Mouse (Mus musculus) stomach, postnatal 0 days (tissue): ENCODE data around the gene Tmco1. TPM values are rescaled to one million over a fixed set of nuclear protein-coding genes. Genes with fewer than 3 reads are reported as not detected.

Source experiments
- ATAC-seq: fragments of 200-750 bp; cut with Nextera tagmentation; 2 replicates; pipeline ENCODE4 v1.8.0; 2017; ENCODE audit not compliant: low FRiP score, low TSS enrichment
- DNase-seq: peaks from one replicate; pipeline ENCODE4 v3.0.0-alpha.2; 2016; ENCODE audit warnings: low spot score
- H3K27ac ChIP-seq: fragments of 300-500 bp; sonication (generic); replicated peaks from 2 replicates; pipeline ENCODE4 v1.5.1; 2014; ENCODE audit warnings: mild to moderate bottlenecking, control low read depth
- H3K27me3 ChIP-seq: fragments of 300-500 bp; sonication (generic); 2 replicates; pipeline ENCODE4 v1.6.1; 2014; ENCODE audit warnings: low read length; ENCODE audit not compliant: control insufficient read depth, insufficient read depth
- H3K36me3 ChIP-seq: fragments of 300-500 bp; sonication (generic); 2 replicates; pipeline ENCODE4 v1.6.1; 2014; ENCODE audit warnings: low read length, mixed read lengths; ENCODE audit not compliant: control insufficient read depth, insufficient read depth
- H3K4me1 ChIP-seq: fragments of 300-500 bp; sonication (generic); replicated peaks from 2 replicates; pipeline ENCODE4 v1.6.1; 2014; ENCODE audit warnings: antibody characterized with exemption; ENCODE audit not compliant: control insufficient read depth, insufficient read depth
- H3K4me2 ChIP-seq: fragments of 300-500 bp; sonication (generic); replicated peaks from 2 replicates; pipeline ENCODE4 v1.6.1; 2014; ENCODE audit warnings: low read depth, mild to moderate bottlenecking, control low read depth, moderate library complexity
- H3K4me3 ChIP-seq: fragments of 300-500 bp; sonication (generic); 2 replicates; pipeline ENCODE4 v1.5.1; 2014; ENCODE audit warnings: low read depth, low read length, control low read depth
- H3K9ac ChIP-seq: fragments of 300-500 bp; sonication (generic); 2 replicates; pipeline ENCODE4 v1.6.1; 2014; ENCODE audit warnings: mild to moderate bottlenecking, low read length, control low read depth, mixed read lengths
- H3K9me3 ChIP-seq: fragments of 300-500 bp; sonication (generic); 2 replicates; pipeline ENCODE4 v1.6.1; 2016; ENCODE audit warnings: low read length; ENCODE audit not compliant: control insufficient read depth
- CTCF ChIP-seq: IDR thresholded peaks from 2 replicates; pipeline ENCODE4 v1.5.1; 2016; ENCODE audit warnings: antibody characterized with exemption, low read depth, mild to moderate bottlenecking, moderate library complexity
- EP300 ChIP-seq: optimal IDR thresholded peaks from 2 replicates; pipeline ENCODE3; 2016; ENCODE audit warnings: antibody characterized with exemption
- WGBS: fragments of 180-500 bp; shearing (Covaris S2); extraction: QIAGEN DNeasy Blood & Tissue Kit; methylation state at CpG from one replicate; pipeline ENCODE4 v1.1.7; 2014; 5-methylcytosine and 5-hydroxymethylcytosine counted together
- microRNA-seq: library from miRNA; unstranded; fragments of <30 nt; microRNA quantifications from one replicate; pipeline ENCODE4, GENCODE M21; 2016
- polyA plus RNA-seq: library from polyadenylated mRNA; unstranded; fragments of >200 nt; fragmentation: Nextera tagmentation; extraction: Ambion mirVana; gene quantifications from 2 replicates; pipeline ENCODE4 v1.2.1, GENCODE M21; 2015

Gene Tmco1
- polyA plus RNA-seq, 1 experiment from 2014 or later = 77.2 TPM

DNA sequence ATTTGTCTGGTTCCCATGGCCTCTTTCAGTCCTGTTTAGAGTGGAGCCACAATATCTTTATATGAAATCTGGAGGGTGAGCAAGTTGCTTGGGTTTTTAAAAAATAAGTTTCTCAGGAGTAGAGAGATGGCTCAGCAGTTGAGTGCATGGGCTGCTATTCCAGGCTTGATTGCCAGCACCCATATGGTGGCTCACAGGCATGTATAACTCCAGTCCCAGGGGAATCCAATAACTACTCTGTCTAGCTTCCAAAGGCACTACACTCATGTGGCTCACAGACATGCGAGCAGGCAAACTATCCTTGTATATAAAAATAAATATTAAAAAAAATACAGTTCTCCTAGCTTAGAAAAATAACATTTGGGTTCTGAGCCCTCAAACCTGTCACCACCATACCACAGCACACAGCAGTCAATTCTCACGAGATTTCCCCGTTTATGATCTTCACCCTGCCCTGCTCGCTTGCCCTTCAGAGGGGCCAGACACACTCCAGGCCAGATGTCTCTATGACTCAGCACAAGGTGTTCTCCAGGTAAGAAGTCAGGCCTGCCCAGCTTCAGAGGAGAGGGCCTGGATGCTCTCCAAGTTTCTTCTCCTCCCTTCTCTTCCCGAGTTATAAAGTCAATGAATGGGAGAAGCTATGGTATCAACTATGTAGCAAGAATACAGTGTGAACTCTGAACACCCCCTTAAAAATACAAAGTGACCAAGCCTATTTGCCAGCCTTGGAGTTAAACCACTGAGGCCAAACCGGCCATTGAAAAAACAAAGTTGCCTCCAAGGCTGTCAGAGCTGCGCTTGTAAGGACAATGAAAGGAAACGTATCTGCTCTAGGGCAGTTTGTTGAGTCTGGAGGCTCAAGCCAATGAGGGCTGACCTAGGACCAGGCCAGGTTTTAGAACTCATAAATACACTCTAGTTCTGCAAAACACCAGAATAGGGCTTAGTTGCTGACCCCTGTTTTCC, 73.2 kb downstream of the Tmco1 start:
- peak; percentile 70 for DNase-seq
- no peaks in the 10 kb centered on the region for H3K9me3 ChIP-seq
- WGBS = 44% methylated on average over 8 of the region's 8 CpGs
- no peaks in the 10 kb centered on the region for H3K27me3 ChIP-seq
- H3K4me2 ChIP-seq = no peak overlapping the region
- H3K27ac ChIP-seq = peak overlapping the region; percentile 86
- H3K4me3 ChIP-seq = no peak overlapping the region
- TF ChIP-seq CTCF (no peak), EP300 (no peak)
- H3K9ac ChIP-seq = 0 out of 2 replicates have a peak overlapping the region, but pooled peaks have one; percentile 13
- peak; percentile 72 for ATAC-seq
- 0 out of 2 replicates have a peak, but pooled peaks cover 3% of the 10 kb centered on the region for H3K36me3 ChIP-seq
- peaks cover 5% of the 10 kb centered on the region; the same call in 1 of the 2 replicates for H3K4me1 ChIP-seq

DNA sequence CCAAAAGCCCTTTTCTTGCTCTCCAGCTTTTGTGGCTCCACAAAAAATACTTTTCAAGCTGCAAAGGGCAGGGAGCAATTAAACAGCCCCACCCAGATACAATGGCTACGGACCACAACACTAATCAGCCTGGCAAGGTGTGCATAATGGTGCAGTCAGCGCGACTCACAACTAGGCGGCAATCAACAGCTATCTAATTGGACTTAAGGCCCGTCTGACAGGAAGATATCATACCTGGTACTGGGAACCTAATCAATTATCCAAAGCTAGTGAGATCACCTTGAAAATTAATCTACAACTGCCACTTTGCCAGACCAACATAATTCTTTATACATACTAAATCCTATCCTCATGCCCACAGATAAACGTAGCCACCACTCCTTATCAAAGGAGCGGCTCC, 74.1 kb downstream of the Tmco1 start:
- Histone ChIP-seq H3K4me1 (peaks cover 5% of the 10 kb centered on the region; the same call in 1 of the 2 replicates), H3K4me3 (no peak overlapping the region), H3K9me3 (no peaks in the 10 kb centered on the region), H3K27me3 (no peaks in the 10 kb centered on the region), H3K36me3 (no peaks in the 10 kb centered on the region), H3K9ac (no peak overlapping the region), H3K27ac (peak overlapping the region; percentile 86), H3K4me2 (no peak overlapping the region)
- WGBS = 63% methylated on average over 7 of the region's 7 CpGs
- DNase-seq (no peak), ATAC-seq (peak; percentile 31)
- TF ChIP-seq CTCF (0 out of 2 replicates have a peak, but pooled peaks have one; percentile 20), EP300 (no peak)

DNA sequence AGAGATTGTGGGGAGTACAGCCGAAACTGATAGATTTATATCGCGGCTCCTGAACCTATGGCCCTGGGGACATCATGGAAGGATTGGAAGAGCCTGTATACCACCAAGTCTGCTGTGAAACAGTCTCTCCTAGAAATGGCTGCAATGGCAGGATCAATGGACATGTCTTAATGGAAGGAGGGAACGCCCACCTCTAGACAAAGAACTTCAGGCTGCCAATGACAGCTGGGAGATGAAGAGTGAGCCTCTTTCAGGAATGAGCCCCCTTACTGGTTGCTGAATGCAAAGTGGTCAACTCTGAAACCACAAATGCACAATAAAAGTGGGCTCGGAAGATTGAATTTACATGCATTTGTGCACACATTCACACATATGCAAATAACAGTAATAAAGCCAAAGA, 74.6 kb downstream of the Tmco1 start:
- WGBS = 86% methylated on average over 5 of the region's 5 CpGs
- H3K36me3 ChIP-seq = no peaks in the 10 kb centered on the region
- no peaks in the 10 kb centered on the region for H3K27me3 ChIP-seq
- TF ChIP-seq CTCF = no peak
- no peak for TF ChIP-seq EP300
- H3K27ac ChIP-seq = peak overlapping the region; percentile 83
- H3K4me3 ChIP-seq = no peak overlapping the region
- no peaks in the 10 kb centered on the region for H3K9me3 ChIP-seq
- H3K4me1 ChIP-seq = peaks cover 5% of the 10 kb centered on the region; the same call in 1 of the 2 replicates
- no peak overlapping the region for H3K9ac ChIP-seq
- ATAC-seq (no peak), DNase-seq (no peak)
- H3K4me2 ChIP-seq = no peak overlapping the region

DNA sequence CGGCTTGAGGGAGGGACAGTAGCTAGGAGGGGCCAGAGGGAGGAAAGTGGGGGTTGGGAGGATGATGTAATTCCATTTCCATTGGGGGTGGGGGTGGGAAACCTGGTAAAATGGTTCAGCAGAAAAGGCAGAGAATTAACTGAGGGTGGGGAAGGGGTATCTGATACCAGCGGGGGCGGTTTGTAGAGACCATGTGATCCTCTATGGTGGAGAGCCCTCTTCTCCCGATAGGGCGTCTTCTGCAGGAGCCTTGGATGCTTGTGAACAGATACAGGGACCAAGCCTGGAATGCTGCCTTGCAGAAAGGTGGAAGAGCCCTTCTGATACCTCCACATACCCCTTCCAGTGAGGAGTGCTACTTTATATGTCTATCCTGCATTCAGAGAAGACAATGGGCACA, 75.0 kb downstream of the Tmco1 start:
- no peak for ATAC-seq
- no peak for DNase-seq
- Histone ChIP-seq H3K36me3 (no peaks in the 10 kb centered on the region), H3K4me2 (no peak overlapping the region), H3K4me1 (peaks cover 5% of the 10 kb centered on the region; the same call in 1 of the 2 replicates), H3K4me3 (no peak overlapping the region), H3K9me3 (no peaks in the 10 kb centered on the region), H3K27me3 (no peaks in the 10 kb centered on the region), H3K9ac (no peak overlapping the region), H3K27ac (peak overlapping the region; percentile 83)
- no peak for TF ChIP-seq CTCF
- no peak for TF ChIP-seq EP300
- WGBS = 94% methylated on average over 5 of the region's 5 CpGs

Small RNA genes within 50 kb of the gene (microRNA-seq; reads per million reads assigned to microRNA genes)
- not detected for gene Gm25911
- not detected for gene Mir6347

Other genes with a start within 250 kb of the Tmco1 start
- 49.4 and 52.5 TPM in 2 replicates for gene Uck2, start 23.1 kb upstream of the Tmco1 start, polyA plus RNA-seq
- 70.7 and 74.7 TPM in 2 replicates for gene Aldh9a1, start 41.6 kb downstream of the Tmco1 start, polyA plus RNA-seq
- gene Mgst3, start 85.5 kb downstream of the Tmco1 start, polyA plus RNA-seq = 991 and 1,037 TPM in 2 replicates
- gene Lrrc52, start 158.4 kb downstream of the Tmco1 start, polyA plus RNA-seq = not detected in 2 replicates